Mouse (Mus musculus): ENCODE data around the gene Itfg2. TPM values are rescaled to one million over a fixed set of nuclear protein-coding genes. Genes with fewer than 3 reads are reported as not detected.
A peak's percentile ranks its signal among the peaks of the same experiment; 100 is the strongest.
"Not testable (repeated sequence)": the region's sequence is repeated elsewhere in the genome, so short reads cannot be mapped to it uniquely, and the experiment has no call there.

The Itfg2 gene
- polyA plus RNA-seq, 1 experiment from 2014 or later, result 35.2 TPM

DNA sequence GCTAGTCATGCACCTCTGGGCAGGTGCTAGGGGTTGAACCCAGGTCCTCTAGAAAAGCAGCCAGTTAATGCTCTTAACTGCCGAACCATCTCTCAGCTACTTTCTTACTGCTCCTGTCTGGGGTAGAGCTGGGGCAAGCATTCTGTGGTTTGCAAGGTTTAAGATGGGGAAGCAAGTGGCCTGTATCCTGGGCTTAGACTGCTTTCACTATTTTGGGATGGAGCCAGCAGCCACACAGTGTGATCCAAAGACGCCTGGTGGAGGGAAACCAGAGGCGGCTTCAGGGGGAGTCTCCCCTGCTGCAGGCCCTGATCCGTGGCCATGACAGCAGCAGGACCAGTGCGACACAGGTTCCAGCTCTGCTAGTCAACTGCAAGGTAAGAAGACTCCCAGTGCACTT is 20.0 kb downstream of the Itfg2 start:
- H3K4me2 ChIP-seq, result no peak overlapping the region
- no peak overlapping the region for H3K9ac ChIP-seq
- H3K36me3 ChIP-seq (ENCODE audit: poor library complexity, severe bottlenecking), result peaks cover 40% of the 10 kb centered on the region
- 57% methylated on average over 5 of the region's 5 CpGs for WGBS
- H3K27ac ChIP-seq, result no peak overlapping the region
- no peak for ATAC-seq
- no peaks in the 10 kb centered on the region for H3K27me3 ChIP-seq
- H3K4me1 ChIP-seq, result peaks cover 5% of the 10 kb centered on the region; the same call in 1 of the 2 replicates
- no peak overlapping the region for H3K4me3 ChIP-seq
- H3K9me3 ChIP-seq (replicated peaks), result no peaks in the 10 kb centered on the region

DNA sequence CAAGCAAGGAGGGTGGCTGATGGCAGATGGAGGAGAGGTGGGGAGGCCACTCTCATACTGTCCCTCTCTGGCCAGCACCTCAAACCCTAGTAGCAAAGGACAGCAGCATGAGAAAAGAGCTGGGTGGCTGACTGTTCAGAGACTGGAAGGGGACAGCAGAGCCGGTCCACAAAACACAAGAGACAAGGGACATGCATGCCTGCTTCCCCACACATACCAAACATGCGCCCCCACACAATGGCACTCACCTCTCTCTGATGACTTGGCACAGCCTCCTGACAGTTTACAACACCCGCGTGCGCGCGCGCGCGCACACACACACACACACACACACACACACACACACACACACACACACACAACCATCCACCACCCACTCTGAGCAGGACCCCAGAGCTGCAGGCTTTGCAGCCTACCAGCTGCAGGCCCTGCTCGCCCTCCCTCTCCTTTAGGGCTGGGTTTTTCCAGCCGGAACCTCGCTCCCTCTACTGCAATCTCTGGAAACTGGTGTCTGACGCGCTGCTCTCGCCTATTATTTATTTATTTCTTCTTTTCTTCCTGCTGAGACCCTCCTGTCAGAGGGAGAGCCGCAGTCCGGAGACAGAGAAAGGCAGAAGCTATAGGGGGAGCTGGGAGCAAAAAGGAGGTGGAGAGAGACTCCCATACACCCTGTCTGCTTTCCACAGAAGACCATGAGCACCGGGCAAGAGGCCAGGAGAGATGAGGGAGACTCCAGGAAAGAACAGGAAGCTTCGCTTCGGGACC is 25.1 kb downstream of the Itfg2 start:
- Histone ChIP-seq H3K4me1 (peaks cover 11% of the 10 kb centered on the region; the same call in 1 of the 2 replicates), H3K27me3 (no peaks in the 10 kb centered on the region), H3K4me3 (peak overlapping the region; percentile 3), H3K9ac (peak overlapping the region; percentile 27; the same call in 1 of the 2 replicates), H3K27ac (peak overlapping the region; percentile 4; the same call in 1 of the 2 replicates), H3K9me3 (replicated peaks) (no peaks in the 10 kb centered on the region), H3K4me2 (peak overlapping the region; percentile 37), H3K36me3 (ENCODE audit: poor library complexity, severe bottlenecking) (no peaks in the 10 kb centered on the region)
- WGBS, result 26% methylated on average over 13 of the region's 21 CpGs
- ATAC-seq, result peak; percentile 80

DNA sequence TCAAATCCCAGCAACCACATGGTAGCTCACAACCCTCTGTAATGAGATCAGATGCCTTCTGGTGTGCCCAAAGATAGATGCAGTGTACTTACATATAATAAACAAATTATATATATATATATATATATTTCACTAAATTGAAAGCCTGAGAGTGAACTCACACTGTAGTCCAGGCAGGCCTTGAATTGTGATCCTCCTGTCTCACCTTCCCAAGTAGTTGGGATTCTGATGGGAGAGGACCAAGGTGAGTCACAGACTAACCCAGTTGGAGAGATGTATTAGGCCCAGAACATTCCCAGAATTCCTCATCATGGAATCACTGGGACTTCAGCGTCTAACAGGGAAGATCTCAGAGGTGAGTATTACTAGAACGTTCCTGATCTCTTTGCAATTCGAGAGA is 25.7 kb downstream of the Itfg2 start, which contains the start of gene Nrip2:
Gene Nrip2, plus strand, starts transcription at position 301 of the 400 bp plus-strand sequence.
- H3K4me2 ChIP-seq, result peak within 1 kb of the TSS; percentile 37
- H3K9ac ChIP-seq, result peak within 1 kb of the TSS; percentile 27; the same call in 1 of the 2 replicates
- H3K9me3 ChIP-seq (replicated peaks), result no peaks in the 10 kb centered on the region
- no peak for ATAC-seq
- H3K36me3 ChIP-seq (ENCODE audit: poor library complexity, severe bottlenecking), result no peaks in the 10 kb centered on the region
- 86% methylated on average over 3 of the region's 3 CpGs for WGBS
- H3K27ac ChIP-seq, result peak within 1 kb of the TSS; percentile 4; the same call in 1 of the 2 replicates
- peaks cover 11% of the 10 kb centered on the region; the same call in 1 of the 2 replicates for H3K4me1 ChIP-seq
- H3K27me3 ChIP-seq, result no peaks in the 10 kb centered on the region
- peak within 1 kb of the TSS; percentile 3 for H3K4me3 ChIP-seq

DNA sequence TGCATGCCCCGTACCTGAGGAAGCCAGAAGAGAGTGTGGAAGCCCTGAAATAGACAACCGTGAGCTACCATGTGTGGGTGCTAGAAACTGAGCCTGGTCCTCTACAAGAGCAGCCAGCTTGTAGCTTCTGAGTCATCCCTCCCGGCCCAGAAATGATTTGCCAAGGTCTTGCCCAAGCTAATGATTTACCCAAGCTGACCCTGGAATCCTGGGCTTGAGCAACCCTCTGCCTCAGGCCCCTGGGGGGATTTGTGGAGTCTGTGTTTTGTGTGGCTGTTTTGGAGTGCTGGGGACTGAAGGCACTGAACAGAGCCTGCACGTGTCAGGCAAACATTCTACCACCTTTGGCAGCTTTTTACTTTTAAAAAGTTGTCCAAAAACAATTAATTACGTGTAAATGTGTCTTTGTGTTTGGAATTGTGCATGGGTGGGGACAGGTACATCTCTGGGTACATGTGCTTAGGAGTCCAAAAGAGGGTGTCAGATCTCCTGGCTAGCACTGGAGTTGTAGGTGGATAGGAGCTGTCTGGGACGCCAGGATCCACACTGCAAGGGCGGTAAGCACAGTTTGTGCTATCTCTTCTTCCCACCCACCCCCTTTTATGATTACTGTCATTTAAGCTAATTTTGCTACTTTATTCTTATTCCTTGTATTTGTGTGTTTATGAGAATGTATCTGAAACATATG is 27.0 kb downstream of the Itfg2 start:
- H3K4me1 ChIP-seq, result peaks cover 11% of the 10 kb centered on the region; the same call in 1 of the 2 replicates
- 81% methylated on average over 7 of the region's 7 CpGs for WGBS
- no peaks in the 10 kb centered on the region for H3K27me3 ChIP-seq
- no peaks in the 10 kb centered on the region for H3K36me3 ChIP-seq (ENCODE audit: poor library complexity, severe bottlenecking)
- no peaks in the 10 kb centered on the region for H3K9me3 ChIP-seq (replicated peaks)
- H3K4me3 ChIP-seq, result no peak overlapping the region
- no peak overlapping the region for H3K27ac ChIP-seq
- H3K9ac ChIP-seq, result no peak overlapping the region
- no peak for ATAC-seq
- H3K4me2 ChIP-seq, result no peak overlapping the region

DNA sequence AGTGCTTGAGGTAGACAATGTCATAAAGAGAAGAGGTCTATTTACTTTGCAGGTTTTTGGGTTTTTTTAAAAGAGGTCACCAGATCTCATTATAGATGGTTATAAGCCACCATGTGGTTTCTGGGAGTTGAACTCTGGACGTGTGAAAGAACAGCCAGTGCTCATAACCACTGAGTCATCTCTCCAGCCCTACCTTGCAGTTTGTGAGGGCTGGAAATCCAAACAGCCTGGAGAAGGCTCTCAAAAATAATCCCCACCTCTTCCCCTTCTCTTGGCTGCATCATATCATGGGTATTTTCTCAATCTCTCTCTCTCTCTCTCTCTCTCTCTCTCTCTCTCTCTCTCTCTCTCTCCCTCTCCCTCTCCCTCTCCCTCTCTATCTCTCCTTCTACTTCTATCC is 34.0 kb downstream of the Itfg2 start:
- Histone ChIP-seq H3K27ac (no peak overlapping the region), H3K4me1 (no peaks in the 10 kb centered on the region), H3K4me3 (no peak overlapping the region), H3K36me3 (ENCODE audit: poor library complexity, severe bottlenecking) (no peaks in the 10 kb centered on the region), H3K27me3 (no peaks in the 10 kb centered on the region), H3K9ac (no peak overlapping the region), H3K4me2 (no peak overlapping the region), H3K9me3 (replicated peaks) (no peaks in the 10 kb centered on the region)
- ATAC-seq, result no peak
- 62% methylated on average over 1 of the region's 1 CpGs for WGBS

DNA sequence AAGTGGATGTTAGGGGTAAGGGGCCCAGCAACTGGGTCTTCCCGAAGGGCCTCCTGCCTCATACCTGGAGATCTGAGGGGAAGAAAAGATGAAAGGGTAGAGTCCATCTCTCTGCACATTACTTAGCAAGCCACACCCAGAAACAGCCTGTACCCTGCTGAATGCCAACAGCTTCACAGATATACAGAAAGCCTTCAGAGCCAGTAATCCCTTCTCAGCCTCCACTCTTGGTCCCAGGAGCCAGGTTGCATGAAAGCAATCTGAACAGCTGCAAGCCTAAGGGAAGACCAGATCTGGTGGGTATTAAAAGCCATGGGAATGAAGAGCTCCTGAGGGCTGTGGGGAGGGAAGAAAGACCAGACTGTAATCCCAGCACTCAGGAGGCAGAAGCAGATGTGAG is 35.5 kb downstream of the Itfg2 start:
- no peak overlapping the region for H3K9ac ChIP-seq
- H3K9me3 ChIP-seq (replicated peaks), result no peaks in the 10 kb centered on the region
- no peak overlapping the region for H3K4me3 ChIP-seq
- ATAC-seq, result no peak
- no peak overlapping the region for H3K27ac ChIP-seq
- H3K4me1 ChIP-seq, result no peaks in the 10 kb centered on the region
- H3K4me2 ChIP-seq, result no peak overlapping the region
- 81% methylated on average over 1 of the region's 1 CpGs for WGBS
- no peaks in the 10 kb centered on the region for H3K27me3 ChIP-seq
- no peaks in the 10 kb centered on the region for H3K36me3 ChIP-seq (ENCODE audit: poor library complexity, severe bottlenecking)

DNA sequence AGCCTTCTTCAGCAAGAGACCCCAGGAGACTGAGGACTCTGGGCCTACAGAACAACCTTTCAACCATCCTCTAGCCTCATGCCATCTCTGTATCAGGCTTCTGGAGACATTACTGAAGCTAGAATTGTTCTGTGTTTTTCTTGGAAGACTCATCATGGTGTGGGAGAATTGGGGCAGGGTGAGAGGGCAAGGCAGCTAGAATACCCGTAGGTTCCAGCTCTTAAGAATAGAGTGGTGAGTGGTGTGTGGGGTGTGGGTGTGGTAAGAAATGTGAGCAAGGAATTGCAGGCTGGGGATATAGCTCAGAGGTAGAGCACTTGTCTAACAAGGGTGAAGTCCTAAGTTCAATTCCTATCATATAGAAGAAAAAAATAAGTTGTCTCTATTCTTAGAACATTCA is 39.7 kb downstream of the Itfg2 start:
- no peak for ATAC-seq
- no peaks in the 10 kb centered on the region for H3K4me1 ChIP-seq
- H3K9ac ChIP-seq, result no peak overlapping the region
- no peaks in the 10 kb centered on the region for H3K9me3 ChIP-seq (replicated peaks)
- H3K4me3 ChIP-seq, result no peak overlapping the region
- no peaks in the 10 kb centered on the region for H3K27me3 ChIP-seq
- no peak overlapping the region for H3K27ac ChIP-seq
- no peak overlapping the region for H3K4me2 ChIP-seq
- WGBS, result 91% methylated on average over 1 of the region's 1 CpGs
- H3K36me3 ChIP-seq (ENCODE audit: poor library complexity, severe bottlenecking), result no peaks in the 10 kb centered on the region

DNA sequence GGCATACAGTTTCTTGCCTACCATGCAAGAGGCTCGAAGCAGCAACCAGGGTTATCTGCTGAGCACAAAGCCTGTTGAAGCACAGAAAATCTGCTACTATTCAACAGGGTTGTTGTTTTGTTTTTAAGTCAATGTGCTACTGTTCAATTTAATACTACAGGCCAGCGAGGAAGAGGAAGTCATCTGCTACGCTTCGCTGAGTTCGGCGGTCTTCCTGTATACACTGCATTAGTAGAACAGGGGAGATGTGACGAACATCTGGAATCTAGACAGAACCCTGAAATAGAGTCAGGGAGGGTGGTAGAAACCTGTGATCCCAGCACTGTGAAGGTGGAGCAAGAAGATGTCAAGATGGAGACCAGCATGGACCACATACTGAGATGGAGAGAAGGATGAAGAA is 41.0 kb downstream of the Itfg2 start:
- no peak for ATAC-seq
- no peaks in the 10 kb centered on the region for H3K27me3 ChIP-seq
- H3K27ac ChIP-seq, result no peak overlapping the region
- no peaks in the 10 kb centered on the region for H3K36me3 ChIP-seq (ENCODE audit: poor library complexity, severe bottlenecking)
- no peak overlapping the region for H3K9ac ChIP-seq
- no peak overlapping the region for H3K4me2 ChIP-seq
- H3K4me3 ChIP-seq, result no peak overlapping the region
- no peaks in the 10 kb centered on the region for H3K4me1 ChIP-seq
- H3K9me3 ChIP-seq (replicated peaks), result no peaks in the 10 kb centered on the region
- WGBS, result 82% methylated on average over 7 of the region's 7 CpGs

DNA sequence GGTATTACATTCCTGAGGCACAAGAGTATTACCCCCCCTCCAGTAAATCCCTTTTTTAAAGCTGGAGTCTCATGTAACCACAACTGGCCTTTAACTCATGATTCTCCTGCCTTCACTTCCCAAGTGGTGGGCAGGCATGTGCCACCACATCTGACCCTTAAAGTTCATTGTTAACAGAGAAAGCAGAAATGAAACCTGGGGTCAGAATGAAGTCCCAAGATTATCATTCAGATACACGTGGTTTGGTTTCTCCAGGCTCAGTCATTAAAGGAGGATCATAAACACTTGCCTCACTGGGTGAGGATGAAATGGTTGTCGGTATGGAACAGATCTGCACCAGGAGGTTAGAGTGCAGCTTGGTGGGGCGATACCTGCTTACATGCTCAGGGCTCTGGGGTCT is 43.5 kb downstream of the Itfg2 start:
- no peak overlapping the region for H3K4me2 ChIP-seq
- no peak overlapping the region for H3K27ac ChIP-seq
- H3K9me3 ChIP-seq (replicated peaks), result no peaks in the 10 kb centered on the region
- no peaks in the 10 kb centered on the region for H3K4me1 ChIP-seq
- no peak overlapping the region for H3K9ac ChIP-seq
- 84% methylated on average over 3 of the region's 3 CpGs for WGBS
- no peak overlapping the region for H3K4me3 ChIP-seq
- H3K36me3 ChIP-seq (ENCODE audit: poor library complexity, severe bottlenecking), result peaks cover 10% of the 10 kb centered on the region
- H3K27me3 ChIP-seq, result no peaks in the 10 kb centered on the region
- no peak for ATAC-seq

DNA sequence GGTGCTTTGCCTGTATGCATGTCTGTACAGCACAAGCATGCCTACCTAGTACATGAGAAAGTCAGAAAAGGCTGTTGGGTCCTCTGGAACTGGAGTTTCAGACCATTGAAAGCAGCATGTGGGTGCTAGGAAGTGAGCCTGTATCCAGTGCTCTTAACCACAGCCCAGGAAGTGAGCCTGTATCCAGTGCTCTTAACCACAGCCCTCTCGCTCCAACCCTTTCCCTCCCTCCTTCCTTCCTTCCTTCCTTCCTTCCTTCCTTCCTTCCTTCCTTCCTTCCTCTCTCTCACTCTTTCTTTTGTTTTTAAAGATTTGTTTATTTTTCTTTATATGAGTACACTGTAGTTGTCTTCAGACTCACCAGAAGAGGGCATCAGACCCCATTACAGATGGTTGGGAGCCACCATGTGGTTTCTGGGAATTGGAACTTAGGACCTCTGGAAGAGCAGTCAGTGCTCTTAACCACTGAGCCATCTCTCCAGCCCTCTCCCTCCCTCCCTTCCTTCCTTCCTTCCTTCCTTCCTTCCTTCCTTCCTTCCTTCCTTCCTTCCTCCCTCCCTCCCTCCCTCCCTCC is 44.0 kb downstream of the Itfg2 start:
- H3K9ac ChIP-seq; H3K9me3 ChIP-seq (replicated peaks); ATAC-seq; H3K4me1 ChIP-seq; H3K4me3 ChIP-seq; H3K27me3 ChIP-seq; H3K27ac ChIP-seq; H3K4me2 ChIP-seq: not testable (repeated sequence)
- peaks cover 14% of the 10 kb centered on the region for H3K36me3 ChIP-seq (ENCODE audit: poor library complexity, severe bottlenecking)
- WGBS, result 67% methylated on average over 1 of the region's 1 CpGs

DNA sequence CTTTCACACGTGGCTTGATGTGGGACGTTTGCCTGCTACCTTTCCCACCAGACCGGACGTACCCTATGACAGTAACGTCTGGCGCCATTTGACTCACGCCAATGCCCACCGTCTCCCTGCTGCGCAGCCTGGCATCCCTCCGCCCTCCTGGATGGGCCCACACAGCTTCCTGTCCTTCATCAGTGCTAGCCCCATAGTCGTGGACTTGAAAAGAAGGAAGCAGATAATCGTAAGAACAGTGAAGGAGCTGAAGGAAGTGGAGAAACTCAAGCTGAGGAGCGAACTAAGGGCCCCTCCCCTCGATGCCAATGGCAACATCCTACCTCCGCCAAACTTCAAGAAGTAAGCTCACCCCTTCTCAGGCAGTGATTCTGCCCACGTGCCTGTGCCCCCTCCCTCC is 45.1 kb downstream of the Itfg2 start:
- Histone ChIP-seq H3K36me3 (ENCODE audit: poor library complexity, severe bottlenecking) (peaks cover 20% of the 10 kb centered on the region), H3K27me3 (no peaks in the 10 kb centered on the region), H3K27ac (no peak overlapping the region), H3K4me2 (no peak overlapping the region), H3K4me3 (no peak overlapping the region), H3K9me3 (replicated peaks) (no peaks in the 10 kb centered on the region), H3K9ac (no peak overlapping the region), H3K4me1 (peaks cover 7% of the 10 kb centered on the region)
- ATAC-seq, result no peak
- 86% methylated on average over 16 of the region's 16 CpGs for WGBS

DNA sequence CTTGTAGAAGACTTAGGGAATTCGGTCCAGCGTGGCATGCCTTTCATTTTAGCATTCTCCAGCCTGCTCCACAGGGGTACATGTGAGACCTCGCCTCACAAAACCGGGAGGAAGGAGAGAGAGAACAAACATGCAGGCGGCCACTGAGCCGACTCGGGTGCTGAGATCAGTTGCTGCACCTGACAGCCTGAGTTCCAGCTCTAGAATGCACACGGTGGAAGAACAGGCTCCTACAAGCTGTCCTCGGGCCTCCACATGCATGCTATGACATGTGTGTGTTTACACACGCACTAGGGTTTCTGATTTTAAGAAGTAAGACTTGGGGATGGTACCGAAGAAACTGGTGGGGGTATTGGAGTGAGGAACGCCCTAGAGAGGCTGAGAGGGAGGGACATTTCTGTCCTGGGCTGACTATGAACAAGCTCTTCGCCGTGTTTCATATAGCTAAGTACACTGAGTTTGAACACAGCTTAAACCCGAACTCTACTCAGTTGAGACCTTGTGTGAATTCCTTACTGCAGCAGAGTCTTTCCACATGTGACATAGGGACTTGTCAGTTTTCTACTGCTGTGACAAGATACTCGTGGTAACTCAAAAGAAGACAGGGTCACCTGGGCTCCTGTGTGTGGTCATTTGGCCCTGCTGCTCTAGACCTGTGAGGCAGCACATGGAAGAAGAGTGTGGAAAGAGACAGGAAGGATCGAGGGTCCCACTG is 48.2 kb downstream of the Itfg2 start:
- 93% methylated on average over 17 of the region's 17 CpGs for WGBS
- Histone ChIP-seq H3K4me1 (peaks cover 11% of the 10 kb centered on the region), H3K27me3 (no peaks in the 10 kb centered on the region), H3K27ac (no peak overlapping the region), H3K36me3 (ENCODE audit: poor library complexity, severe bottlenecking) (peaks cover 51% of the 10 kb centered on the region), H3K4me2 (no peak overlapping the region), H3K4me3 (no peak overlapping the region), H3K9ac (no peak overlapping the region), H3K9me3 (replicated peaks) (no peaks in the 10 kb centered on the region)
- no peak for ATAC-seq

Measured in forebrain, embryonic 13.5 days (tissue).